Mouse (Mus musculus) spleen, adult 2 months (tissue): ENCODE measurements around the gene Prr5l.

ENCODE experiments used
- CTCF ChIP-seq: fragments of 200-500 bp; IDR thresholded peaks from 2 replicates; pipeline ENCODE4 v1.5.1; 2011; ENCODE audit warnings: mild to moderate bottlenecking, inconsistent platforms; ENCODE audit not compliant: insufficient read depth, insufficient read length, insufficient replicate concordance; ENCODE audit errors: extremely low read depth
- POLR2A ChIP-seq: fragments of 200-500 bp; IDR thresholded peaks from 2 replicates; pipeline ENCODE4 v1.6.1; 2011; ENCODE audit warnings: low read depth, low read length, inconsistent platforms

GRCm38 (mm10) chr2:101742072-101742860, 140.6 kb downstream of the Prr5l start:
- no peak for TF ChIP-seq CTCF
- no peak for TF ChIP-seq POLR2A
